Mouse (Mus musculus) embryonic facial prominence, embryonic 14.5 days (tissue): ENCODE results near the gene Ngef. TPM values are rescaled to one million over a fixed set of nuclear protein-coding genes. Genes with fewer than 3 reads are reported as not detected.
A peak's percentile ranks its signal among the peaks of the same experiment; 100 is the strongest.
"Not testable (repeated sequence)": the region's sequence is repeated elsewhere in the genome, so short reads cannot be mapped to it uniquely, and the experiment has no call there.

Experiments
- ATAC-seq: fragments of 200-750 bp; cut with Nextera tagmentation; 2 replicates; pipeline ENCODE4 v1.8.0; 2017; ENCODE audit warnings: low read depth, moderate number of reproducible peaks, moderate TSS enrichment
- DNase-seq: peaks from one replicate; pipeline ENCODE4 v3.0.0-alpha.2; 2015; ENCODE audit warnings: low spot score
- H3K27ac ChIP-seq: fragments of 300-500 bp; sonication (generic); replicated peaks from 2 replicates; pipeline ENCODE4 v1.5.1; 2014; ENCODE audit warnings: low read depth, mild to moderate bottlenecking, low read length, moderate library complexity
- H3K27me3 ChIP-seq: fragments of 300-500 bp; sonication (generic); replicated peaks from 2 replicates; pipeline ENCODE4 v1.6.1; 2014; ENCODE audit warnings: low read length; ENCODE audit not compliant: control insufficient read depth, insufficient read depth
- H3K36me3 ChIP-seq: fragments of 300-500 bp; sonication (generic); 2 replicates; pipeline ENCODE4 v1.6.1; 2014; ENCODE audit warnings: low read length, mixed read lengths; ENCODE audit not compliant: control insufficient read depth, insufficient read depth
- H3K4me1 ChIP-seq: fragments of 300-500 bp; sonication (generic); 2 replicates; pipeline ENCODE4 v1.6.1; 2014; ENCODE audit warnings: antibody characterized with exemption, low read length; ENCODE audit not compliant: control insufficient read depth, insufficient read depth
- H3K4me2 ChIP-seq: fragments of 300-500 bp; sonication (generic); 2 replicates; pipeline ENCODE4 v1.6.1; 2014; ENCODE audit warnings: low read depth, mild to moderate bottlenecking, low read length, moderate library complexity, mixed read lengths
- H3K4me3 ChIP-seq: fragments of 300-500 bp; sonication (generic); 2 replicates; pipeline ENCODE4 v1.5.1; 2014; ENCODE audit warnings: low read depth, mild to moderate bottlenecking, low read length
- H3K9ac ChIP-seq: fragments of 300-500 bp; sonication (generic); 2 replicates; pipeline ENCODE4 v1.6.1; 2014; ENCODE audit warnings: low read depth, mild to moderate bottlenecking, low read length, moderate library complexity, mixed read lengths
- H3K9me3 ChIP-seq: fragments of 300-500 bp; sonication (generic); 2 replicates; pipeline ENCODE4 v1.6.1; 2016; ENCODE audit warnings: low read length; ENCODE audit not compliant: control insufficient read depth
- WGBS: fragments of 180-500 bp; shearing (Covaris S2); extraction: QIAGEN DNeasy Blood & Tissue Kit; methylation state at CpG from one replicate; pipeline ENCODE4 v1.1.7; 2014; 5-methylcytosine and 5-hydroxymethylcytosine counted together
- polyA plus RNA-seq: library from polyadenylated mRNA; unstranded; fragments of >200 nt; fragmentation: Nextera tagmentation; extraction: Ambion mirVana; gene quantifications from 2 replicates; pipeline ENCODE4 v1.2.1, GENCODE M21; 2014

Ngef gene
- polyA plus RNA-seq, 1 experiment from 2014 or later = 2.5 TPM

- H3K27me3 ChIP-seq = no peaks in the 10 kb centered on the region
- 80% methylated on average over 4 of the region's 4 CpGs for WGBS
- no peak overlapping the region for H3K4me3 ChIP-seq
- no peak overlapping the region for H3K27ac ChIP-seq
- no peaks in the 10 kb centered on the region for H3K9me3 ChIP-seq
- ATAC-seq = no peak
- no peak overlapping the region for H3K9ac ChIP-seq
- no peak for DNase-seq
- no peaks in the 10 kb centered on the region for H3K4me1 ChIP-seq
- no peaks in the 10 kb centered on the region for H3K36me3 ChIP-seq
- H3K4me2 ChIP-seq = no peak overlapping the region
Observed at GRCm38 (mm10) chr1:87482546-87482945, 91.1 kb downstream of the Ngef start.

- H3K9ac ChIP-seq = peak overlapping the region; percentile 52
- H3K27ac ChIP-seq = no peak overlapping the region
- H3K27me3 ChIP-seq = peaks cover 29% of the 10 kb centered on the region
- H3K4me1 ChIP-seq = peaks cover 5% of the 10 kb centered on the region; the same call in 1 of the 2 replicates
- no peak for ATAC-seq
- no peaks in the 10 kb centered on the region for H3K9me3 ChIP-seq
- peak overlapping the region; percentile 33 for H3K4me3 ChIP-seq
- 2% methylated on average over 24 of the region's 42 CpGs for WGBS
- no peak for DNase-seq
- peak overlapping the region; percentile 63 for H3K4me2 ChIP-seq
- no peaks in the 10 kb centered on the region for H3K36me3 ChIP-seq
Observed at GRCm38 (mm10) chr1:87475076-87475895, 98.4 kb downstream of the Ngef start.

- Histone ChIP-seq H3K4me3 (no peak overlapping the region), H3K27ac (peak overlapping the region; percentile 48), H3K9ac (no peak overlapping the region), H3K4me2 (no peak overlapping the region), H3K27me3 (peaks cover 29% of the 10 kb centered on the region), H3K4me1 (peaks cover 5% of the 10 kb centered on the region; the same call in 1 of the 2 replicates), H3K9me3 (no peaks in the 10 kb centered on the region), H3K36me3 (no peaks in the 10 kb centered on the region)
- 80% methylated on average over 7 of the region's 7 CpGs for whole genome bisulfite sequencing
- ATAC-seq (no peak), DNase-seq (no peak)
Observed at GRCm38 (mm10) chr1:87472576-87472975, 101.1 kb downstream of the Ngef start.

- H3K36me3 ChIP-seq = no peaks in the 10 kb centered on the region
- peak overlapping the region; percentile 48; the same call in 1 of the 2 replicates for H3K27ac ChIP-seq
- H3K27me3 ChIP-seq = peaks cover 29% of the 10 kb centered on the region
- H3K4me1 ChIP-seq = peaks cover 5% of the 10 kb centered on the region; the same call in 1 of the 2 replicates
- ATAC-seq = 0 out of 2 replicates have a peak, but pooled peaks have one; percentile 12
- H3K4me2 ChIP-seq = no peak overlapping the region
- no peak overlapping the region for H3K4me3 ChIP-seq
- peak; percentile 27 for DNase-seq
- WGBS = 70% methylated on average over 7 of the region's 7 CpGs
- no peaks in the 10 kb centered on the region for H3K9me3 ChIP-seq
- H3K9ac ChIP-seq = no peak overlapping the region
Observed at GRCm38 (mm10) chr1:87471914-87472313, 101.8 kb downstream of the Ngef start.

- not testable (repeated sequence) for H3K36me3 ChIP-seq, ATAC-seq, H3K4me1 ChIP-seq, H3K4me2 ChIP-seq, H3K9ac ChIP-seq, H3K4me3 ChIP-seq, H3K9me3 ChIP-seq, DNase-seq, H3K27ac ChIP-seq
- peaks cover 14% of the 10 kb centered on the region for H3K27me3 ChIP-seq
- WGBS = 45% methylated on average over 8 of the region's 10 CpGs
Observed at GRCm38 (mm10) chr1:87469971-87470370, 103.7 kb downstream of the Ngef start, which contains the start of gene Snorc. Gene Snorc (plus strand): TSS chr1:87470271.

GRCm38 (mm10) chr1:87468321-87468720 is 105.3 kb downstream of the Ngef start:
- DNase-seq (peak; percentile 27), ATAC-seq (no peak)
- no peaks in the 10 kb centered on the region for H3K27me3 ChIP-seq
- no peaks in the 10 kb centered on the region for H3K9me3 ChIP-seq
- H3K4me2 ChIP-seq = no peak overlapping the region
- no peak overlapping the region for H3K9ac ChIP-seq
- no peaks in the 10 kb centered on the region for H3K36me3 ChIP-seq
- no peak overlapping the region for H3K4me3 ChIP-seq
- H3K27ac ChIP-seq = no peak overlapping the region
- H3K4me1 ChIP-seq = no peaks in the 10 kb centered on the region
- 68% methylated on average over 6 of the region's 6 CpGs for WGBS

- Histone ChIP-seq H3K36me3 (no peaks in the 10 kb centered on the region), H3K9ac (no peak overlapping the region), H3K4me2 (no peak overlapping the region), H3K4me3 (no peak overlapping the region), H3K9me3 (no peaks in the 10 kb centered on the region), H3K27me3 (no peaks in the 10 kb centered on the region), H3K4me1 (no peaks in the 10 kb centered on the region), H3K27ac (no peak overlapping the region)
- no peak for DNase-seq
- WGBS = 77% methylated on average over 9 of the region's 9 CpGs
- no peak for ATAC-seq
Observed at GRCm38 (mm10) chr1:87467469-87467868, 106.2 kb downstream of the Ngef start.

GRCm38 (mm10) chr1:87459856-87460255 is 113.8 kb downstream of the Ngef start:
- not testable (repeated sequence) for H3K27me3 ChIP-seq, ATAC-seq, DNase-seq, H3K9me3 ChIP-seq, H3K27ac ChIP-seq, H3K9ac ChIP-seq, H3K4me1 ChIP-seq, H3K4me2 ChIP-seq, H3K4me3 ChIP-seq, H3K36me3 ChIP-seq
- WGBS = 86% methylated on average over 5 of the region's 7 CpGs

GRCm38 (mm10) chr1:87458045-87458444 is 115.6 kb downstream of the Ngef start:
- ATAC-seq = no peak
- H3K36me3 ChIP-seq = no peaks in the 10 kb centered on the region
- no peak overlapping the region for H3K4me2 ChIP-seq
- H3K9me3 ChIP-seq = no peaks in the 10 kb centered on the region
- 80% methylated on average over 4 of the region's 4 CpGs for WGBS
- no peaks in the 10 kb centered on the region for H3K27me3 ChIP-seq
- no peak overlapping the region for H3K9ac ChIP-seq
- DNase-seq = no peak
- H3K4me1 ChIP-seq = no peaks in the 10 kb centered on the region
- no peak overlapping the region for H3K4me3 ChIP-seq
- H3K27ac ChIP-seq = no peak overlapping the region
